Mouse (Mus musculus): ENCODE results near the gene Tmem60.
A peak's percentile ranks its signal among the peaks of the same experiment; 100 is the strongest.

The Tmem60 gene

GRCm38 (mm10) chr5:20905437-20905836 lies 23.4 kb downstream of the Tmem60 start:
- DNase-seq (ENCODE audit: extremely low read depth, insufficient read length, low spot score) = no peak

GRCm38 (mm10) chr5:20906191-20906590 lies 24.2 kb downstream of the Tmem60 start:
- no peak for DNase-seq (ENCODE audit: extremely low read depth, insufficient read length, low spot score)

DNA sequence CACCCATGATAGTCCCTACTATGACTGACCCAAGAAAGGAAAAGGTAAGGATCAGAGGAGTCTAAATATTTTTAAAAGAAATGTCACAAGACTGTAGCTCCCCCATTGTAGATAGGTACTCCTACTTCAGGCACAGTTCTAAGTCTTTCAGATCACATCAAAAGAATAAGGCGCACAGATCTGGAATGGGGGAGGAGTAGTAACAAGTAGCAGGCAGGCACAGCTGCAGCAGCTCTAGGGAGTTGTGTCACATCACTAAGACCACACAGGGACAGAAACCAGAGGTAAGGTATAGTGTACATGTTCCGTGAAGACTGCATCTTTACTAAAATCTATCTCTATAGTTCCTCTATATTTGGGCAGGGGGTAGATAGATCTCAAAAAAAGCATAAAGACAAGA lies 29.8 kb downstream of the Tmem60 start:
- no peak for DNase-seq (ENCODE audit: extremely low read depth, insufficient read length, low spot score)

DNA sequence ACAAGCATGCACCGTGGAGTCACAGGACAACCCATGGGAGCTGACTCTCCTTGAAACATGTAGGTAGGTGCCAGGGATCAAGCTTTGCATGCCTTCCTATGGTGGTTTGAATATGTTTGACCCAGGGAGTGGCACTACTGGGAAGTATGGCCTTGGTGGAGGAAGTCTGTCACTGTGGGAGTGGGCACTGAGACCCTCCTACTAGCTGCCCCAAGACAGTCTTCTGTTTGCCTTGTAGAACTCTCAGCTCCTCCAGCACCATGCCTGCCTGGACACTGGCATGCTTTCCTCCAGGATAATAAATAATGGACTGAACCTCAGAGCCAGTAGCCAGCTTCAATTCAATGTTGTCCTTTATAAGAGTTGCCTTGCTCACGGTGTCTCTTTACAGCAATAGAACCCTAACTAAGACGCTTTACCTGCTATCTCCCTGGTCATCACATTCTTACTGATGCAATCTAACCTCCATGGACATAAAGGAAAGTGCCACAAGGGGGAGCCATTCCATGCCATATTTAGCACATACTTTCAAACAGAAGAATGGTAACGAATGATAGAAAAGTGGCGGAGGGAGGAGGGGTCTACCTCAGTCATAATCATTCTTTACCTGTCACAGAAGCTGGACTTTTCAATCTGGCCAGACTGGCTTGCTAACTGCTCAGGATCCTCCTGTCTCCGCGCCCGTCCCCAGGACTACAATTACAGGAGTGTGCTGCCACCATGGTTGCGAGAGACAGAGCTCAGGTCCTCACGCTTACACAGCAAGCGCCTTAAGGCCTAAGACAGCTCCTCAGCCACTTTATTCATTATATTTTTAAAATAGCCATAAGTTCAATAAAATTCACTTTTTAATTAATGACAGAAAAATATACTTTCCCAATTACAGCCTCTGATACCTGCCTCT lies 31.6 kb downstream of the Tmem60 start:
- DNase-seq (ENCODE audit: extremely low read depth, insufficient read length, low spot score) = peak; percentile 23

- no peak for DNase-seq (ENCODE audit: extremely low read depth, insufficient read length, low spot score)
Measured at GRCm38 (mm10) chr5:20918967-20919366, 37.0 kb downstream of the Tmem60 start.

DNA sequence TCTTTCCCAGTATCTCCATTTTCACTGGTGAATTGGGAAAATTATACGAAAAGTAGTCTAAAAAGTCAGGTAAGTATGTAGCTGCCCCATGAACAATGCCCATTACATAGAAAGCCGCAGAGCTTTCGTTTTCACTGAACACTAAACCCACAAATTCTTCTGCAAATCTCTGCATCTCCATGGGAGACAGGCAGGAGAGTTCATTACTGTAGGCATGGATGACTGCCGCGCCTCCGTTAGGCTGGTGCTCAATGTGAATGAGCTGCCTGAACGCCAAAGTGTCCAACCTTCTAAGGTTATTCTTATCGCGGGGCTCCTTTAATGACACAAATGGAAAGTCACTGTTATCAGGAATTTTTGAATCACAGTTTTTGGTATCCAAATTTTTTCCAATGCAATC lies 37.6 kb downstream of the Tmem60 start:
- no peak for DNase-seq (ENCODE audit: extremely low read depth, insufficient read length, low spot score)

GRCm38 (mm10) chr5:20924608-20925007 lies 42.6 kb downstream of the Tmem60 start:
- no peak for DNase-seq (ENCODE audit: extremely low read depth, insufficient read length, low spot score)

GRCm38 (mm10) chr5:20925451-20925850 lies 43.5 kb downstream of the Tmem60 start:
- DNase-seq (ENCODE audit: extremely low read depth, insufficient read length, low spot score) = peak; percentile 33

- DNase-seq (ENCODE audit: extremely low read depth, insufficient read length, low spot score) = peak; percentile 48
Measured at GRCm38 (mm10) chr5:20929669-20930151, 47.7 kb downstream of the Tmem60 start.

DNA sequence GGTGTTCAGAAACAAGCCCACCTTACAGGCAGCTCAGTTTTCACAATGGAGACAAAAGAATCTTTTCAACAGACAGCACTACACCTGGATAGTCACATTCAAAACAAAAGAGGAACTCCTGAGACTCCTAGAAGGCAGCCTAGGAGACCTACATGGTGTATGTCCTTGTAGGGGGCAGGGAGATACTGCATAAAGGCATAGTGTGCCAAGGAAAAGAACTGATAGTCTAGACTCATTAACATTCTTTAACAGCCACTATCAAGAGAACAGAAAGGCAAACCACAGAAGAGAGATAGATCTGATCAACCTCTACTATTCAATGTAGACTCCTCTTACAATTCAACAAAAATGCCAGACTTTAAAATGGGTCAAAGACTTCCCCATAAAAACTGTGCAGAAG lies 48.4 kb downstream of the Tmem60 start:
- no peak for DNase-seq (ENCODE audit: extremely low read depth, insufficient read length, low spot score)

GRCm38 (mm10) chr5:20931300-20931699 lies 49.3 kb downstream of the Tmem60 start:
- DNase-seq (ENCODE audit: extremely low read depth, insufficient read length, low spot score) = no peak

GRCm38 (mm10) chr5:20932585-20932984 lies 50.6 kb downstream of the Tmem60 start:
- no peak for DNase-seq (ENCODE audit: extremely low read depth, insufficient read length, low spot score)

GRCm38 (mm10) chr5:20935934-20936333 lies 53.9 kb downstream of the Tmem60 start:
- DNase-seq (ENCODE audit: extremely low read depth, insufficient read length, low spot score) = no peak
